Comparison of ENCODE assay signal across 8 mouse cellular contexts in genomic region chr7:139467896-139468279, GRCm38 (mm10).
DNase-seq lines count a peak whose midpoint lies in the region; ATAC-seq and TF ChIP-seq lines count a peak whose summit lies in the region.

No protein-coding gene starts in this region.

- TF ChIP-seq POLR2A in testis, adult 2 months (IDR thresholded peaks at IDR 0.05; ENCODE audit: control insufficient read depth, low read depth, low read length): no peak
- TF ChIP-seq POLR2A in embryonic fibroblast, embryonic 13.5 days (IDR thresholded peaks at IDR 0.05; ENCODE audit: low read depth, low read length): no peak

- peak overlapping the region; percentile 67 for H3K27ac ChIP-seq in testis, adult 2 months (ENCODE audit: control insufficient read depth, insufficient read depth, low read depth, low read length)
- H3K27ac ChIP-seq in embryonic fibroblast, embryonic 13.5 days (ENCODE audit: insufficient read depth, low read length): peak overlapping the region; percentile 54
- peak overlapping the region; percentile 82 for H3K27ac ChIP-seq in lung, embryonic 15.5 days

- DNase-seq in testis, postnatal 10 days (ENCODE audit: low spot score): no peak
- DNase-seq in kidney, adult 11 months: peak; percentile 76
- no peak for DNase-seq in layer of hippocampus, postnatal 25 days (ENCODE audit: extremely low spot score in 1 of 2, low spot score in 1 of 2)
- DNase-seq in B cell, adult 2 months: no peak
- no peak for DNase-seq in thymus, postnatal 14 days

- H3K4me1 ChIP-seq in testis, adult 2 months (ENCODE audit: control insufficient read depth, insufficient read depth, low read length): peaks cover 5% of the 10 kb centered on the region; the same call in 1 of the 2 replicates
- H3K4me1 ChIP-seq in embryonic fibroblast, embryonic 13.5 days (ENCODE audit: control insufficient read depth, insufficient read depth, low read length): peaks cover 23% of the 10 kb centered on the region
- H3K4me1 ChIP-seq in lung, embryonic 15.5 days: peaks cover 48% of the 10 kb centered on the region

- no peaks in the 10 kb centered on the region for H3K27me3 ChIP-seq in testis, adult 2 months (ENCODE audit: control insufficient read depth, insufficient read depth, low read length)
- H3K27me3 ChIP-seq in lung, embryonic 15.5 days: no peaks in the 10 kb centered on the region

- TF ChIP-seq CTCF in testis, adult 2 months (IDR thresholded peaks at IDR 0.05; ENCODE audit: control insufficient read depth, insufficient read depth, insufficient replicate concordance, low read depth, low read length): no peak
- TF ChIP-seq CTCF in embryonic fibroblast, embryonic 13.5 days (IDR thresholded peaks at IDR 0.05; ENCODE audit: borderline replicate concordance, insufficient read depth, low read length): no peak

- H3K4me3 ChIP-seq in testis, adult 2 months (ENCODE audit: control insufficient read depth, low read depth, low read length): no peak overlapping the region
- no peak overlapping the region for H3K4me3 ChIP-seq in embryonic fibroblast, embryonic 13.5 days (ENCODE audit: insufficient read depth, low read length)
- no peak overlapping the region for H3K4me3 ChIP-seq in lung, embryonic 15.5 days

- H3K4me2 ChIP-seq in lung, embryonic 15.5 days: no peak overlapping the region

- H3K9ac ChIP-seq in lung, embryonic 15.5 days: no peak overlapping the region

- 32% methylated on average over 4 of the region's 4 CpGs for WGBS in lung, embryonic 15.5 days

- H3K36me3 ChIP-seq in testis, adult 2 months (ENCODE audit: control insufficient read depth, insufficient read depth, low read length): no peaks in the 10 kb centered on the region
- no peaks in the 10 kb centered on the region for H3K36me3 ChIP-seq in lung, embryonic 15.5 days

- no peaks in the 10 kb centered on the region for H3K9me3 ChIP-seq in lung, embryonic 15.5 days

- peak; percentile 44 for ATAC-seq in lung, embryonic 15.5 days (ENCODE audit: borderline replicate concordance, extremely low read depth, low FRiP score, low TSS enrichment)
